Mouse (Mus musculus) ES-Bruce4 (cell line): ENCODE results near the gene Ctu2. TPM values are rescaled to one million over a fixed set of nuclear protein-coding genes. Genes with fewer than 3 reads are reported as not detected.

Experiments used
- H3K27ac ChIP-seq: 2 replicates; pipeline ENCODE4 v1.5.1; 2012; ENCODE audit warnings: low read length, inconsistent platforms; ENCODE audit not compliant: insufficient read depth
- H3K27me3 ChIP-seq: 2 replicates; pipeline ENCODE4 v1.6.1; 2012; ENCODE audit warnings: mild to moderate bottlenecking, low read length, inconsistent platforms; ENCODE audit not compliant: control insufficient read depth, poor library complexity, insufficient read depth, severe bottlenecking
- H3K36me3 ChIP-seq: 2 replicates; pipeline ENCODE4 v1.6.1; 2012; ENCODE audit warnings: inconsistent platforms, mild to moderate bottlenecking, low read length, moderate library complexity; ENCODE audit not compliant: control insufficient read depth, poor library complexity, insufficient read depth, severe bottlenecking
- H3K4me1 ChIP-seq: one replicate; pipeline ENCODE4 v1.8.1; 2011; ENCODE audit warnings: low read length; ENCODE audit not compliant: control insufficient read depth, insufficient read depth
- H3K4me3 ChIP-seq: 2 replicates; pipeline ENCODE4 v1.5.1; 2011; ENCODE audit warnings: low read depth, mild to moderate bottlenecking, low read length
- H3K9ac ChIP-seq: 2 replicates; pipeline ENCODE4 v1.6.1; 2012; ENCODE audit warnings: low read depth, mild to moderate bottlenecking, inconsistent platforms; ENCODE audit not compliant: poor library complexity, severe bottlenecking
- H3K9me3 ChIP-seq: replicated peaks from 2 replicates; pipeline ENCODE4 v1.6.1; 2012; ENCODE audit warnings: mild to moderate bottlenecking, low read length, inconsistent platforms; ENCODE audit not compliant: control insufficient read depth, poor library complexity, insufficient read depth, severe bottlenecking
- CTCF ChIP-seq: IDR thresholded peaks from one replicate; pipeline ENCODE4 v1.8.1; 2011; ENCODE audit warnings: low read depth, low read length
- EP300 ChIP-seq: IDR thresholded peaks from 2 replicates; pipeline ENCODE4 v1.6.1; 2011; ENCODE audit warnings: low read depth, low read length; ENCODE audit not compliant: insufficient read depth
- POLR2A ChIP-seq: IDR thresholded peaks from one replicate; pipeline ENCODE4 v1.8.1; 2011; ENCODE audit warnings: low read length; ENCODE audit not compliant: insufficient read depth
- polyA plus RNA-seq: library from polyadenylated mRNA; stranded (reverse); fragments of >200 nt; gene quantifications from 2 replicates; pipeline ENCODE4 v1.2.4, GENCODE M21; 2011; ENCODE audit warnings: low read depth; ENCODE audit not compliant: missing spikeins, insufficient read depth, insufficient read length

Ctu2 gene
- polyA plus RNA-seq, 1 experiment = 44.2 TPM

- peaks cover 13% of the 10 kb centered on the region; the same call in 1 of the 2 replicates for H3K36me3 ChIP-seq
- no peak for TF ChIP-seq EP300
- no peak for TF ChIP-seq CTCF
- TF ChIP-seq POLR2A = no peak
- H3K9me3 ChIP-seq = no peaks in the 10 kb centered on the region
- H3K4me3 ChIP-seq = no peak overlapping the region
- no peaks in the 10 kb centered on the region for H3K4me1 ChIP-seq
- no peaks in the 10 kb centered on the region for H3K27me3 ChIP-seq
- H3K27ac ChIP-seq = no peak overlapping the region
- H3K9ac ChIP-seq = no peak overlapping the region
These were observed 2.0 kb upstream of the Ctu2 start for GRCm38 (mm10) chr8:122473911-122474421.

DNA sequence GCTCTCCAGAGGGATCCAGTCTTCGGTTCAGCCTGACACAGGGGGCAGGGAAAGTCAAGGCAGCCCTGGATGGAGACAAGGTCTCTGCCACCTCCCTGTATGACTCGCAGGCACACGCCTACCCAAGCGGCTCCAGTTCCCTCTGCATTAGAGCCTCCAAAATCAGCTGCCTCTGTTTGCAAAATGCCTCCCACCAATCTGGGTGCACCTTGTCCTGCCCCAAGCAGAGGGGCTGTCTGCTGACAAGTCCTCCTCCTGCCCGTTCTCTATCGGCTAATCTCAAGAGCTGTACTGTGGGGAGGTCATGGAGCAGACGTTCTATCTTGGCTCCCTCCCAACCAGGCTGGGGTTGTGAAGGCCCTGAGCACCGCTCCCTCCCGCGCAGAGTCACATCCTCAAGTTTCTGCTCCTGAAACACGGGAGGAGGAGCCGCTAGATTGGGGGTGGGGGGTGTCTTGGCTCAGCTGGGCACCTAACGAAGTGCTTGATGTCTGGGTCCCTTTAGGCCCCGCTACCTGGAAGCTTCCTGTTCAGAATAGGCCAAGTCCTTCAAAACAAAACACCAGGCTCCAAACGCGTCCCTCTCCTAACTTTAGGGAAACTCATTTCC lies 887 bp upstream of the Ctu2 start:
- H3K4me3 ChIP-seq = peak overlapping the region; percentile 67
- peak overlapping the region; percentile 93 for H3K9ac ChIP-seq
- no peaks in the 10 kb centered on the region for H3K9me3 ChIP-seq
- H3K4me1 ChIP-seq = no peaks in the 10 kb centered on the region
- no peaks in the 10 kb centered on the region for H3K27me3 ChIP-seq
- no peak for TF ChIP-seq EP300
- TF ChIP-seq POLR2A = no peak
- no peak for TF ChIP-seq CTCF
- peaks cover 23% of the 10 kb centered on the region for H3K36me3 ChIP-seq
- no peak overlapping the region for H3K27ac ChIP-seq

GRCm38 (mm10) chr8:122482448-122482847 lies 6.5 kb downstream of the Ctu2 start:
- Histone ChIP-seq H3K36me3 (peaks cover 86% of the 10 kb centered on the region), H3K4me3 (no peak overlapping the region), H3K9me3 (no peaks in the 10 kb centered on the region), H3K9ac (no peak overlapping the region), H3K4me1 (no peaks in the 10 kb centered on the region), H3K27ac (no peak overlapping the region), H3K27me3 (no peaks in the 10 kb centered on the region)
- TF ChIP-seq CTCF (no peak), EP300 (no peak), POLR2A (no peak)

DNA sequence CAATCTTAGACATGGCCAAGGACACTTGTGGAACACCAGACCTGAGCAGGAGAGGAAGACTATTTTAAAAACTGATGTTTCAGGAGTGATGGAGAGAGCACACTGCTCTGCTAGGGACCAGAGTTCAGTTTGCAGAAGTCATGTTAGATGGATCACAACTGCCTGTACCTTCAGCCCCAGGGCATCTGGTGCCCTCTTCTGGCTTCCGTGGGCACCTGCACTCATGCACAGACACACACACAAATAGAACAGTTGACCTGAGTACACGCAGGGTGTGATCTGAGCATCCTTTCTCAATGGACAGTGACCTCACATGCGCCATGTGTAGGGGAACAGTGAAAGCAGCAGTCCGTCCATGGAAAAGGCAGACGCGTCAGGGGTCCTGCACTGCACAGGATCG lies 7.9 kb downstream of the Ctu2 start:
- Histone ChIP-seq H3K36me3 (peaks cover 84% of the 10 kb centered on the region), H3K27me3 (no peaks in the 10 kb centered on the region), H3K9ac (no peak overlapping the region), H3K4me3 (no peak overlapping the region), H3K27ac (no peak overlapping the region), H3K9me3 (no peaks in the 10 kb centered on the region), H3K4me1 (no peaks in the 10 kb centered on the region)
- TF ChIP-seq EP300 (no peak), POLR2A (no peak), CTCF (peak; percentile 47)

DNA sequence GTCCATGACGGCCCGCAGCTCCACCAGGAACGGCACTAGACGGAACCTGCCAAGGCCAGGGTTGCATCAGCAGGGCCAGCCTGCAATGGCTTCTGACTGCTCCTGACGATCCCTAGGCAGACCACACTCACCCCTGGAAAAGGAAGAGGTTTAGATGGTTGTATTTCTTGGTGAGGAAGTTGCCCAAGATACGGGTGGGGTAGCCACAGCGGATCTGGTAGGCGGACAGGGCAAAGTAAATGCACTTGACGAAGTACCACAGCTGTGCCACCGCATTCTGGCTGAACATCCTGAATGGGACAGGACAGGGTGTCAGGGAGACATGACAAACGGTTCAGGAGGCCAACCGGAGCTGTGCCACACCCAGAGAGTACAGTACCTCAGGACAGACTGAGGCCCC lies 8.9 kb downstream of the Ctu2 start:
- no peak overlapping the region for H3K4me3 ChIP-seq
- peaks cover 84% of the 10 kb centered on the region for H3K36me3 ChIP-seq
- H3K9ac ChIP-seq = no peak overlapping the region
- no peak overlapping the region for H3K27ac ChIP-seq
- no peaks in the 10 kb centered on the region for H3K9me3 ChIP-seq
- TF ChIP-seq POLR2A (no peak), CTCF (no peak), EP300 (no peak)
- no peaks in the 10 kb centered on the region for H3K4me1 ChIP-seq
- H3K27me3 ChIP-seq = no peaks in the 10 kb centered on the region

GRCm38 (mm10) chr8:122488387-122488786 lies 12.4 kb downstream of the Ctu2 start:
- H3K4me1 ChIP-seq = no peaks in the 10 kb centered on the region
- peaks cover 81% of the 10 kb centered on the region for H3K36me3 ChIP-seq

More at GRCm38 (mm10) chr8:122488387-122488786, 12.4 kb downstream of the Ctu2 start:
- Histone ChIP-seq H3K27me3 (no peaks in the 10 kb centered on the region), H3K9ac (no peak overlapping the region), H3K4me3 (no peak overlapping the region), H3K9me3 (no peaks in the 10 kb centered on the region), H3K27ac (no peak overlapping the region)
- no peak for TF ChIP-seq CTCF
